Comparison of ENCODE assay signal across 10 mouse cellular contexts in the genomic region with DNA sequence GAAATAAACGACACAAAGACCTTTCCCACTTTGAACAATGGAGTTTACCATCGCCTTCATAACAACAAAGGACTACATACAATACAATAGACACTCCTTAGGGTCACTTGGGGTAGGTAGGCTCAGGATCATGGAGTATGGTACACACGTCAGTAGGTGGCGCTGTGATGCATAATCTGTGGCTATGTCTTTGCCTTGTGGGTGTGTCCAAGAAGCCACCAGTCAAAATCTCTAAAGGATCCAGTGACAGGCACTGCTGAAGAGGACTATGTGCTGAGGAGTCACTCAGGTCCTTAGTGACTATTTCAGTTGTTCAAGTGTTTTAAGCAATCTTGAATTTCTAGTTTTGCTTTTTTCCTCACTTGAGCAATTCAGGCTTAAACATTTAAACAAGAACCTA.
DNase-seq lines count a peak whose midpoint lies in the region; ATAC-seq and TF ChIP-seq lines count a peak whose summit lies in the region.
"Had no signal": no experiment of that assay in that cellular context is flagged by ENCODE, and none has a peak within 500 bp of the region (broad histone marks: within the 10 kb centered on the region; RNA-seq: fewer than 3 reads in every experiment).

No protein-coding gene starts in this region.

- no peaks in the 10 kb centered on the region for H3K27me3 ChIP-seq in hindbrain, embryonic 10.5 days (ENCODE audit: insufficient read depth, poor library complexity, severe bottlenecking)
- no peaks in the 10 kb centered on the region for H3K27me3 ChIP-seq in hindbrain, embryonic 14.5 days (ENCODE audit: control insufficient read depth, insufficient read depth, low read length)
- H3K27me3 ChIP-seq in C2C12 (ENCODE audit: control insufficient read depth, insufficient read depth, insufficient read length), result no peaks in the 10 kb centered on the region
- H3K27me3 ChIP-seq: embryonic facial prominence, embryonic 15.5 days; limb, embryonic 13.5 days had no signal

- peaks cover 55% of the 10 kb centered on the region for H3K36me3 ChIP-seq in hindbrain, embryonic 10.5 days
- peaks cover 22% of the 10 kb centered on the region for H3K36me3 ChIP-seq in hindbrain, embryonic 14.5 days (replicated peaks; ENCODE audit: control insufficient read depth, insufficient read depth)
- H3K36me3 ChIP-seq in C2C12 (ENCODE audit: control insufficient read depth, insufficient read depth), result peaks cover 5% of the 10 kb centered on the region

- no peaks in the 10 kb centered on the region for H3K79me2 ChIP-seq in C2C12 (ENCODE audit: control insufficient read depth, insufficient read depth)

- DNase-seq in hindbrain, embryonic 10.5 days (ENCODE audit: low spot score), result peak; percentile 20
- no peak for DNase-seq in hindbrain, embryonic 14.5 days (ENCODE audit: low spot score)
- DNase-seq in adrenal gland, adult 8-10 months, result peak; percentile 24
- no peak for DNase-seq in yolk sac, embryonic 10.5 days (ENCODE audit: low spot score)

- no peaks in the 10 kb centered on the region for H3K79me3 ChIP-seq in C2C12 (ENCODE audit: low read depth)

- no peak overlapping the region for H3ac ChIP-seq in C2C12 (ENCODE audit: control insufficient read depth, insufficient read length, low read depth)

- H3K27ac ChIP-seq in hindbrain, embryonic 10.5 days, result no peak overlapping the region
- H3K27ac ChIP-seq in hindbrain, embryonic 14.5 days, result no peak overlapping the region
- H3K27ac ChIP-seq: limb, embryonic 13.5 days had no signal

- no peak for ATAC-seq in hindbrain, embryonic 14.5 days (ENCODE audit: low FRiP score)
- ATAC-seq in erythroblast, adult 5-6 weeks (replicated peaks; ENCODE audit: low FRiP score, poor library complexity, severe bottlenecking), result 0 out of 2 replicates have a peak, but pooled peaks have one; percentile 65
- peak; percentile 98 for ATAC-seq in megakaryocyte progenitor cell, adult 5-6 weeks (replicated peaks; ENCODE audit: poor library complexity)
- no peak; the same call in 1 of the 2 replicates for ATAC-seq in granulocyte monocyte progenitor cell, adult 5-6 weeks (replicated peaks; ENCODE audit: poor library complexity, severe bottlenecking)

- WGBS in hindbrain, embryonic 10.5 days, result 57% methylated on average over 4 of the region's 4 CpGs
- 55% methylated on average over 4 of the region's 4 CpGs for WGBS in hindbrain, embryonic 14.5 days

- H3K9me3 ChIP-seq in hindbrain, embryonic 10.5 days, result no peaks in the 10 kb centered on the region
- no peaks in the 10 kb centered on the region for H3K9me3 ChIP-seq in hindbrain, embryonic 14.5 days (ENCODE audit: control insufficient read depth, low read length)
- H3K9me3 ChIP-seq: embryonic facial prominence, embryonic 15.5 days had no signal

- no peak overlapping the region for H3K4me2 ChIP-seq in hindbrain, embryonic 14.5 days (replicated peaks)
- H3K4me2 ChIP-seq: embryonic facial prominence, embryonic 15.5 days; limb, embryonic 13.5 days had no signal

- no peak overlapping the region for H3K9ac ChIP-seq in hindbrain, embryonic 14.5 days
- H3K9ac ChIP-seq: embryonic facial prominence, embryonic 15.5 days; limb, embryonic 13.5 days had no signal

- TF ChIP-seq CTCF in C2C12 (IDR thresholded peaks at IDR 0.05; ENCODE audit: control insufficient read depth, insufficient read depth, insufficient read length), result peak; percentile 28

- no peaks in the 10 kb centered on the region for H3K4me1 ChIP-seq in hindbrain, embryonic 10.5 days (replicated peaks)
- H3K4me1 ChIP-seq in hindbrain, embryonic 14.5 days (replicated peaks; ENCODE audit: control insufficient read depth, insufficient read depth, low read length), result no peaks in the 10 kb centered on the region
- H3K4me1 ChIP-seq: embryonic facial prominence, embryonic 15.5 days had no signal

- no peak overlapping the region for H3K4me3 ChIP-seq in hindbrain, embryonic 10.5 days
- no peak overlapping the region for H3K4me3 ChIP-seq in hindbrain, embryonic 14.5 days (replicated peaks; ENCODE audit: low read length)
- no peak overlapping the region for H3K4me3 ChIP-seq in C2C12 (ENCODE audit: insufficient read depth, poor library complexity, severe bottlenecking)
- H3K4me3 ChIP-seq: embryonic facial prominence, embryonic 15.5 days; limb, embryonic 13.5 days had no signal

TF ChIP-seq in C2C12, 6 proteins besides CTCF, POLR2A, EP300 and RAD21:
- TF ChIP-seq CEBPB (IDR thresholded peaks at IDR 0.05; ENCODE audit: low read depth) (no peak), MYOD1 (IDR thresholded peaks at IDR 0.05; ENCODE audit: control insufficient read depth, insufficient read length, low read depth) (no peak), MAX (IDR thresholded peaks at IDR 0.05) (no peak), MYOG (IDR thresholded peaks at IDR 0.05; ENCODE audit: control insufficient read depth, extremely low read depth, insufficient read length) (no peak), USF1 (IDR thresholded peaks at IDR 0.05; ENCODE audit: low read depth) (no peak), FOSL1 (IDR thresholded peaks at IDR 0.05; ENCODE audit: insufficient read depth, low read length, poor library complexity, severe bottlenecking) (no peak)

Comparison
In these comparisons a context has a peak if more than half of its experiments do, and no peak if none do; other contexts are left out.
1. DNase-seq: peak in hindbrain, embryonic 10.5 days (single experiment) and adrenal gland, adult 8-10 months (single experiment); none in hindbrain, embryonic 14.5 days (single experiment) and yolk sac, embryonic 10.5 days (single experiment).
2. ATAC-seq: peak in erythroblast, adult 5-6 weeks (single experiment) and megakaryocyte progenitor cell, adult 5-6 weeks (single experiment); none in hindbrain, embryonic 14.5 days (single experiment) and granulocyte monocyte progenitor cell, adult 5-6 weeks (single experiment).